Mouse (Mus musculus): ENCODE results near the gene Tspan6.

DNA sequence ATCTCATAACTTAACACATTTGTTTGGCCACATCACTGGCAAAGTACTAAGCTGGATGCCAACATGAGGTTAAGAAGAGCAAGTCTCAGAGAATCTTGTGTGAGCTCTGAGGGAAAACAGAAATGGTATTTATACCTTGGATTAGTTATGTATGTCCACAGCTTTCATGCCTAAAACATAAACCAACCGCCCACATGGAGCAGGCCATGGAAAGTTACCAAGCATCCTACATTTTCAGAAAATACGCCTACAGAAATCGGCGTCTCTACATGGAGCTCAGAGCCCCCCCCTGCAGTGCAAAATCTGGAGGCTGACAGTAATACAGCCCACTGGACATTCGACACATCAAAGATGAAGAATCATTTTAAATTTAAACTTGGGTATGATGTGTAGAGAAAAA is 10.1 kb downstream of the Tspan6 start:
- TF ChIP-seq CTCF (IDR thresholded peaks at IDR 0.05; ENCODE audit: low read depth): no peak
- no peak for TF ChIP-seq EP300 (IDR thresholded peaks at IDR 0.05; ENCODE audit: low read depth)

All from heart, postnatal 0 days (tissue).